Mouse (Mus musculus): ENCODE measurements at regions not wholly inside any gene's neighbourhood (a gene's known extent, or its start where the extent isn't known, plus 50 kb on each side); places are given as distances from the start of the nearest gene placed in this dataset.

DNA sequence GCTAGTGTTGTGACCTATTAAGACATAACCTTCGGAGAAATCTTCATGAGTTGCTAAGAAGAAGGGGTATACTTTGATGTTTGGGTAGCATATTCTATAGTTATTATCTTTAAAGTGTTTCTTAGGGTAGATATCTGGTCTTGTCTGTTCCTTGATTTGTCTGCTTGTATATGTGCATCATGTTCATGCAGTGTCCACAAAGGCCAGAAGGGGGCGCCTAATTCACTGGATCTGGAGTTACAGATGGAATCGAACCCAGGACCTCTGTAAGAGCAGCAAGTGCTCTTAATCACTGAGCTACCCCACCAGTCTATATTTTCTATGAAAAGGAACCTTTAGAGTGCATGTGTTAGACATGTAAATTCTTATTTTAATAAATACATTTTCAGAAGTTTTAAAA lies 571.1 kb downstream of the Efna5 start:
- Histone ChIP-seq H3K27me3 (ENCODE audit: control insufficient read depth, insufficient read depth, low read length) (no peaks in the 10 kb centered on the region), H3K4me3 (ENCODE audit: low read depth, low read length) (no peak overlapping the region), H3K27ac (ENCODE audit: low read depth, low read length) (no peak overlapping the region), H3K9ac (ENCODE audit: low read length) (no peak overlapping the region), H3K36me3 (ENCODE audit: control insufficient read depth, insufficient read depth, low read length) (no peaks in the 10 kb centered on the region), H3K9me3 (ENCODE audit: control insufficient read depth, low read length) (no peaks in the 10 kb centered on the region), H3K4me1 (replicated peaks; ENCODE audit: control insufficient read depth, insufficient read depth, low read length) (no peaks in the 10 kb centered on the region), H3K4me2 (ENCODE audit: low read depth, low read length, severe bottlenecking) (no peak overlapping the region)
- ATAC-seq (replicated peaks; ENCODE audit: low FRiP score) (no peak), DNase-seq (ENCODE audit: low spot score) (no peak)
- WGBS = 54% methylated on average over 3 of the region's 3 CpGs

DNA sequence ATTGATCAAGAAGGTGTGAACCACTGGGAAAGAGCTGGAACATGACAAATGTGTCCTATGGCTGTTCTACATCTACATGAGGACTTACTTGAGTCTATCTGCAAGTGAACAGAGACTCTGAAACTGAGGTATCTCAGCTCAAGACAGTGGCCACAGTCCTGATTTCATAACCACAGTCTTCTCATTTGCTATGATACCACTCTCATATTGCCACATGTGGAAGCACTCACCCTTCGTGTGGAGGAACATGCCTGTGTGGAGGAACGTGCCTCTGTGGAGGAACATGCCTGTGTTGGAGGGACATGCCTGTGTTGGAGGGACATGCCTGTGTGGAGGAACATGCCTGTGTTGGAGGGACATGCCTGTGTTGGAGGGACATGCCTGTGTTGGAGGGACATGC lies 574.0 kb downstream of the Efna5 start:
- ATAC-seq (replicated peaks; ENCODE audit: low FRiP score) (no peak), DNase-seq (ENCODE audit: low spot score) (no peak)
- WGBS = 89% methylated on average over 2 of the region's 2 CpGs

DNA sequence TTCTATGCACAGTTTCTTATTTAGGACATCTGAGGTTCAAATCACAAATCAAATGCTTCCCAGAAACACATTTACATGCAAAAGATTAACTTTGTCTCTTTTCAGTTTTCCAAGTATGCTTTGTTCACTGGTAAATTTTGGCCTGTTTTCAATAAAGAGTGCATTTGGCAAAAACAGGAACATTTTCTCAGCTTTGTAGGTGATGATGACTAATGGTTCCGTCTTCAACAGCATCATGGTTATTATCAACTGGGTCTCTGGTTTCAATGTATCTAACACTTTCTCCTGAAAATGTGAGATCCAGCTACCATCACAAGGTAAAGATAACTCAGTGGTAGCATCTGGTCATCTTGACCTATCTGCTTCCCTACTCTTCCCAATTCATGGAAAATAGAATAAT lies 574.6 kb downstream of the Efna5 start:
- H3K27ac ChIP-seq (ENCODE audit: low read depth, low read length) = no peak overlapping the region
- H3K9me3 ChIP-seq (ENCODE audit: control insufficient read depth, low read length) = no peaks in the 10 kb centered on the region
- H3K4me3 ChIP-seq (ENCODE audit: low read depth, low read length) = no peak overlapping the region
- ATAC-seq (replicated peaks; ENCODE audit: low FRiP score) (no peak), DNase-seq (ENCODE audit: low spot score) (no peak)
- H3K4me2 ChIP-seq (ENCODE audit: low read depth, low read length, severe bottlenecking) = no peak overlapping the region
- no peaks in the 10 kb centered on the region for H3K4me1 ChIP-seq (replicated peaks; ENCODE audit: control insufficient read depth, insufficient read depth, low read length)
- H3K36me3 ChIP-seq (ENCODE audit: control insufficient read depth, insufficient read depth, low read length) = no peaks in the 10 kb centered on the region
- 93% methylated on average over 1 of the region's 1 CpGs for WGBS
- H3K9ac ChIP-seq (ENCODE audit: low read length) = no peak overlapping the region
- H3K27me3 ChIP-seq (ENCODE audit: control insufficient read depth, insufficient read depth, low read length) = no peaks in the 10 kb centered on the region

More for the DNA sequence above, 574.0 kb downstream of the Efna5 start:
- H3K4me1 ChIP-seq (replicated peaks; ENCODE audit: control insufficient read depth, insufficient read depth, low read length) = no peaks in the 10 kb centered on the region
- no peaks in the 10 kb centered on the region for H3K27me3 ChIP-seq (ENCODE audit: control insufficient read depth, insufficient read depth, low read length)
- H3K27ac ChIP-seq (ENCODE audit: low read depth, low read length) = no peak overlapping the region
- no peak overlapping the region for H3K9ac ChIP-seq (ENCODE audit: low read length)
- H3K4me3 ChIP-seq (ENCODE audit: low read depth, low read length) = no peak overlapping the region
- H3K36me3 ChIP-seq (ENCODE audit: control insufficient read depth, insufficient read depth, low read length) = no peaks in the 10 kb centered on the region
- H3K4me2 ChIP-seq (ENCODE audit: low read depth, low read length, severe bottlenecking) = no peak overlapping the region
- H3K9me3 ChIP-seq (ENCODE audit: control insufficient read depth, low read length) = no peaks in the 10 kb centered on the region

DNA sequence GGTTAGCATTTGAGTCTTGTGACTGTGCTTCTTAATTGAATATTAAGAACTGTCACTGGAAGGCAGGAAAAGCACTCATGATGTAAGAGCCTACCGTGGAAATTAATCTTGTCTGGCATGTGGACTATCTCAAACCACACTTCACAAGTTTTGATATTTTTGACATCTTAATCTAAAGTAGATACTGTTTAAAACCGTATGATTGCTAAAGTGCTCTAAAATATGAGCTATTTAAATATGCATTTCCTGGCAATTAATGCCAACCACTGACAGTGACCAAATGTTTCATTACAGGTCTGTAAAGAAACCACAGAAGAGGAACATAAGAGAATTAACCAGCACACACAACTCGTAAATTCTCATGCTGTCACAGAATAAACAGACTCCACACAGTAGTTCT lies 576.0 kb downstream of the Efna5 start:
- WGBS = 85% methylated on average over 3 of the region's 3 CpGs
- Histone ChIP-seq H3K9me3 (ENCODE audit: control insufficient read depth, low read length) (no peaks in the 10 kb centered on the region), H3K27me3 (ENCODE audit: control insufficient read depth, insufficient read depth, low read length) (no peaks in the 10 kb centered on the region), H3K9ac (ENCODE audit: low read length) (no peak overlapping the region), H3K4me1 (replicated peaks; ENCODE audit: control insufficient read depth, insufficient read depth, low read length) (no peaks in the 10 kb centered on the region), H3K4me3 (ENCODE audit: low read depth, low read length) (no peak overlapping the region), H3K27ac (ENCODE audit: low read depth, low read length) (no peak overlapping the region), H3K36me3 (ENCODE audit: control insufficient read depth, insufficient read depth, low read length) (no peaks in the 10 kb centered on the region), H3K4me2 (ENCODE audit: low read depth, low read length, severe bottlenecking) (no peak overlapping the region)
- ATAC-seq (replicated peaks; ENCODE audit: low FRiP score) (no peak), DNase-seq (ENCODE audit: low spot score) (no peak)

DNA sequence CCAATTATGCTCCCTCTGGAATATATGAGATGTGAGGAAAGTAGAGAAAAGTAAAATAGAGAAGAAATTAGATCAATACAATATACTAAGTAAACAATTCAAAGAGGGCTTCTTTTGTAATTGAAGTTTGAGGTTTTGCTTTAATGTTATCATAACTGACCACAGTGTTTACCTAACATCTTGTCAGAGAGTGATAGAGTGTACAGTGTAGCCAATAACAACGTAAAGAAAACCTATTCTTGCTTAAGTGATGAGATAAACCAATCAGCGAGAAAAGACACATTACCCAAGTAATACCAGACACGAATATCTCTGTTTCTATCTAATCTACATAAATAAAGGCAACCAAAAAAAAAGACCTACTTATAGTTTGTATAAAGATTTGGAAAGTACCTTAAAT lies 577.0 kb downstream of the Efna5 start:
- Histone ChIP-seq H3K4me2 (ENCODE audit: low read depth, low read length, severe bottlenecking) (no peak overlapping the region), H3K4me1 (replicated peaks; ENCODE audit: control insufficient read depth, insufficient read depth, low read length) (no peaks in the 10 kb centered on the region), H3K27me3 (ENCODE audit: control insufficient read depth, insufficient read depth, low read length) (no peaks in the 10 kb centered on the region), H3K9ac (ENCODE audit: low read length) (no peak overlapping the region), H3K9me3 (ENCODE audit: control insufficient read depth, low read length) (no peaks in the 10 kb centered on the region), H3K36me3 (ENCODE audit: control insufficient read depth, insufficient read depth, low read length) (no peaks in the 10 kb centered on the region), H3K27ac (ENCODE audit: low read depth, low read length) (no peak overlapping the region), H3K4me3 (ENCODE audit: low read depth, low read length) (no peak overlapping the region)
- 89% methylated on average over 3 of the region's 3 CpGs for WGBS
- no peak for ATAC-seq (replicated peaks; ENCODE audit: low FRiP score)
- DNase-seq (ENCODE audit: low spot score) = no peak

DNA sequence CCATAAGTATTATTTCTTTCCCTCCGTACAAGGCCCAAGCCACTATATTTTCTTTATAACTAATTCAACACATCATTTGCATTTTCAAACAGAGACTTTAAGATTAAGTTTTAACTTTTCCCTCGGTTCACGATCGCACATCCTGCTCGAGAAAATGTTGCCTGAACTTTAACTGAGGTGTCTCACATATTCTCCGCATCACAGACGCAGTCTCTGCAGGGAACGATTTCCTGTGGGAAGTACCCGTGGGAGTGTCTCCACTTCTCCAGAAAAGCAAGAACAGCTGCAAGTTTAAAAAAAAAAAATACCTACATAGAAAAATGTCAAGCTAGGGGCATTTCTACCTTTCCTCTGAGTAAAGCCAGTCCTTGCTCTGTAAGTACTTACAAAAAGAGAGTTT lies 581.2 kb downstream of the Efna5 start:
- Histone ChIP-seq H3K36me3 (ENCODE audit: control insufficient read depth, insufficient read depth, low read length) (no peaks in the 10 kb centered on the region), H3K4me2 (ENCODE audit: low read depth, low read length, severe bottlenecking) (no peak overlapping the region), H3K27me3 (ENCODE audit: control insufficient read depth, insufficient read depth, low read length) (no peaks in the 10 kb centered on the region), H3K4me1 (replicated peaks; ENCODE audit: control insufficient read depth, insufficient read depth, low read length) (no peaks in the 10 kb centered on the region), H3K27ac (ENCODE audit: low read depth, low read length) (no peak overlapping the region), H3K9me3 (ENCODE audit: control insufficient read depth, low read length) (no peaks in the 10 kb centered on the region), H3K9ac (ENCODE audit: low read length) (no peak overlapping the region), H3K4me3 (ENCODE audit: low read depth, low read length) (no peak overlapping the region)
- 83% methylated on average over 9 of the region's 9 CpGs for WGBS
- DNase-seq (ENCODE audit: low spot score) = no peak
- ATAC-seq (replicated peaks; ENCODE audit: low FRiP score) = no peak

DNA sequence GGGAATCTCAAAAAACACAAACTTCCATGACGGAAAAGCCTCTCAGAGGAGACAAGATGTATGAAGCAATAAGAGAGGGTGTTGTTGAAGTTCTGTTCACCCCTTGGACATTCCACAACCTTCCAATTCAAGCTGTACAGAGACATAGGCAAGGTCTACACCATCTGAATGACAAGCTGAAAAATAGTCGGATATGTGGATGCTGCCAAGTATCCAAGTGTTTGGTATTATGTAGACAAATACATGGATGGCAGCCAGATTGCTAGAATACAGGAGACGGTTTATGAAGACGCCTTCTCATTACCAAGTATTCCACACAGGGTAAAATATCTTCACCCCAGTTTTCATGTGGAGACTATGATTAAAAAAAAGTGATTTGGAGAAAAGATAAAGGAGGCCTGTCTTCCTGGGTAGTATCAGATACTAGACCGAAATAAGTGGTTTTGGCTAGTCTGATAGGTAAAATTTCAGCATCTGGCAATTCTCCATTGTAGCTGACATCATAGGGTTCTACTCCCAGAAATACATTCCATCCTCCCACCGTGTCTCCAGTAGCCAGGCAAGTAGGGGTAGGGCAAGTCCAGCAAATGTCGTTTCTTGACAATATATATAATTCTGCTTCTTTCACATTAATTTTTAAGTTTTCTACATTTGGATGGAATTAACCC lies 583.6 kb downstream of the Efna5 start:
- Histone ChIP-seq H3K27ac (ENCODE audit: low read depth, low read length) (no peak overlapping the region), H3K4me1 (replicated peaks; ENCODE audit: control insufficient read depth, insufficient read depth, low read length) (no peaks in the 10 kb centered on the region), H3K9ac (ENCODE audit: low read length) (no peak overlapping the region), H3K4me2 (ENCODE audit: low read depth, low read length, severe bottlenecking) (no peak overlapping the region), H3K36me3 (ENCODE audit: control insufficient read depth, insufficient read depth, low read length) (no peaks in the 10 kb centered on the region), H3K27me3 (ENCODE audit: control insufficient read depth, insufficient read depth, low read length) (no peaks in the 10 kb centered on the region), H3K4me3 (ENCODE audit: low read depth, low read length) (no peak overlapping the region), H3K9me3 (ENCODE audit: control insufficient read depth, low read length) (no peaks in the 10 kb centered on the region)
- ATAC-seq (replicated peaks; ENCODE audit: low FRiP score) (no peak), DNase-seq (ENCODE audit: low spot score) (no peak)
- 92% methylated on average over 7 of the region's 7 CpGs for WGBS

DNA sequence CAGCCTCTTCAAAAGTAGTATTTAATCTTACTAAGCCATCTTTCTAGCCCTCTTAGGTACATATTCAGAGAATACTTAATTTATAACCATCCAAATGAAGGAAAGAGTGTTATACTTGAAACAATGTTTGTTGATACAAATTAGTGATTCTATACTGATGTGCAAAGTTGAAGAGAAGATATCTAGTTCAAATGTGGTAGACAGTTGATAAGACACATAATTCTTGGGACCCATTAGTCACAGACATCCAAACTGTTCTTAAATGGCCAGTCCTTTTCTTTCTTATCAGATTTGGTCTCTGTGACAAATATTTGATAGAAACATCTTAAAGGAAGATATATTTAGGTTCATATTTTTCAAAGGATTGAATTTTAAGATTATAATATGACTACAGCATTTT lies 585.7 kb downstream of the Efna5 start:
- Histone ChIP-seq H3K36me3 (ENCODE audit: control insufficient read depth, insufficient read depth, low read length) (no peaks in the 10 kb centered on the region), H3K9me3 (ENCODE audit: control insufficient read depth, low read length) (no peaks in the 10 kb centered on the region), H3K27me3 (ENCODE audit: control insufficient read depth, insufficient read depth, low read length) (no peaks in the 10 kb centered on the region), H3K4me1 (replicated peaks; ENCODE audit: control insufficient read depth, insufficient read depth, low read length) (no peaks in the 10 kb centered on the region), H3K9ac (ENCODE audit: low read length) (no peak overlapping the region), H3K4me2 (ENCODE audit: low read depth, low read length, severe bottlenecking) (no peak overlapping the region), H3K27ac (ENCODE audit: low read depth, low read length) (no peak overlapping the region), H3K4me3 (ENCODE audit: low read depth, low read length) (no peak overlapping the region)
- DNase-seq (ENCODE audit: low spot score) (no peak), ATAC-seq (replicated peaks; ENCODE audit: low FRiP score) (no peak)

DNA sequence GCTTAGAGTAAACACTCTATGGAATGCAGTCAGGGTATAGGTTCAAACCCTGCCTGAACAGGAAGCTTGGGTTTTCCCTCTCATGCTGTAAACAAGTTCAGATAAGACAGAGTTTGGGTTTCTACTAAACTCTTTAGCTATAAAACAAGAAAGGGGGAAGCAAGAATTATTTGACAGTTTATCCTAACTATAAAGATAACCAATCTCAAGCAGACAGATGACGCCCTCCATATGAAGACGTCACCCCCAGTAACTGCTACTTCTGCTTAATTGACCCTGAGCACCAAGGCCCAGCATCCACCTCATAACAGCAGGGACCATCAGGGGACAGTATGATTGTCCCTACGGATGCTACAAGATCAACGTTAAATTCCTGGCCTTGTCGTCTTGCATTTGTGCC lies 588.4 kb downstream of the Efna5 start:
- Histone ChIP-seq H3K4me1 (replicated peaks; ENCODE audit: control insufficient read depth, insufficient read depth, low read length) (no peaks in the 10 kb centered on the region), H3K9ac (ENCODE audit: low read length) (no peak overlapping the region), H3K4me3 (ENCODE audit: low read depth, low read length) (no peak overlapping the region), H3K9me3 (ENCODE audit: control insufficient read depth, low read length) (no peaks in the 10 kb centered on the region), H3K36me3 (ENCODE audit: control insufficient read depth, insufficient read depth, low read length) (no peaks in the 10 kb centered on the region), H3K27ac (ENCODE audit: low read depth, low read length) (no peak overlapping the region), H3K4me2 (ENCODE audit: low read depth, low read length, severe bottlenecking) (no peak overlapping the region), H3K27me3 (ENCODE audit: control insufficient read depth, insufficient read depth, low read length) (no peaks in the 10 kb centered on the region)
- WGBS = 87% methylated on average over 5 of the region's 5 CpGs
- ATAC-seq (replicated peaks; ENCODE audit: low FRiP score) (no peak), DNase-seq (ENCODE audit: low spot score) (no peak)

All from forebrain, embryonic 11.5 days (tissue).